Mouse (Mus musculus): ENCODE measurements around the gene Serpina1f. TPM values are rescaled to one million over a fixed set of nuclear protein-coding genes. Genes with fewer than 3 reads are reported as not detected.
"Not testable (repeated sequence)": the region's sequence is repeated elsewhere in the genome, so short reads cannot be mapped to it uniquely, and the experiment has no call there.

Serpina1f gene
- polyA plus RNA-seq, 1 experiment from 2014 or later: not detected

GRCm38 (mm10) chr12:103673179-103673578 lies 22.1 kb downstream of the Serpina1f start:
- WGBS: 86% methylated on average over 2 of the region's 2 CpGs
- Histone ChIP-seq H3K4me1 (ENCODE audit: control insufficient read depth, insufficient read depth, low read length) (no peaks in the 10 kb centered on the region), H3K27me3 (ENCODE audit: control insufficient read depth, insufficient read depth, low read length) (no peaks in the 10 kb centered on the region), H3K4me3 (replicated peaks; ENCODE audit: low read depth, low read length) (no peak overlapping the region), H3K4me2 (ENCODE audit: low read length) (no peak overlapping the region), H3K9me3 (ENCODE audit: control insufficient read depth, low read length) (no peaks in the 10 kb centered on the region), H3K27ac (replicated peaks; ENCODE audit: low read depth, low read length) (no peak overlapping the region), H3K9ac (replicated peaks; ENCODE audit: low read length) (no peak overlapping the region), H3K36me3 (ENCODE audit: control insufficient read depth, insufficient read depth, low read length) (no peaks in the 10 kb centered on the region)
- DNase-seq: no peak
- ATAC-seq (ENCODE audit: low FRiP score, low TSS enrichment): no peak

GRCm38 (mm10) chr12:103671483-103671882 lies 23.8 kb downstream of the Serpina1f start:
- Histone ChIP-seq H3K9ac (replicated peaks; ENCODE audit: low read length) (no peak overlapping the region), H3K36me3 (ENCODE audit: control insufficient read depth, insufficient read depth, low read length) (no peaks in the 10 kb centered on the region), H3K27me3 (ENCODE audit: control insufficient read depth, insufficient read depth, low read length) (no peaks in the 10 kb centered on the region), H3K4me2 (ENCODE audit: low read length) (no peak overlapping the region), H3K9me3 (ENCODE audit: control insufficient read depth, low read length) (0 out of 2 replicates have a peak, but pooled peaks cover 3% of the 10 kb centered on the region), H3K4me3 (replicated peaks; ENCODE audit: low read depth, low read length) (no peak overlapping the region), H3K4me1 (ENCODE audit: control insufficient read depth, insufficient read depth, low read length) (no peaks in the 10 kb centered on the region), H3K27ac (replicated peaks; ENCODE audit: low read depth, low read length) (no peak overlapping the region)
- ATAC-seq (ENCODE audit: low FRiP score, low TSS enrichment) (no peak), DNase-seq (no peak)
- 78% methylated on average over 3 of the region's 3 CpGs for WGBS

- Histone ChIP-seq H3K4me1 (ENCODE audit: control insufficient read depth, insufficient read depth, low read length) (no peaks in the 10 kb centered on the region), H3K4me2 (ENCODE audit: low read length) (no peak overlapping the region), H3K9me3 (ENCODE audit: control insufficient read depth, low read length) (0 out of 2 replicates have a peak, but pooled peaks cover 3% of the 10 kb centered on the region), H3K27ac (replicated peaks; ENCODE audit: low read depth, low read length) (no peak overlapping the region), H3K9ac (replicated peaks; ENCODE audit: low read length) (no peak overlapping the region), H3K27me3 (ENCODE audit: control insufficient read depth, insufficient read depth, low read length) (no peaks in the 10 kb centered on the region), H3K36me3 (ENCODE audit: control insufficient read depth, insufficient read depth, low read length) (no peaks in the 10 kb centered on the region), H3K4me3 (replicated peaks; ENCODE audit: low read depth, low read length) (no peak overlapping the region)
- DNase-seq (no peak), ATAC-seq (ENCODE audit: low FRiP score, low TSS enrichment) (no peak)
- WGBS: 69% methylated on average over 2 of the region's 2 CpGs
These were observed 24.4 kb downstream of the Serpina1f start for GRCm38 (mm10) chr12:103670964-103671363.

GRCm38 (mm10) chr12:103670344-103670743 lies 25.0 kb downstream of the Serpina1f start:
- H3K9me3 ChIP-seq (ENCODE audit: control insufficient read depth, low read length): 0 out of 2 replicates have a peak, but pooled peaks cover 3% of the 10 kb centered on the region
- H3K27ac ChIP-seq (replicated peaks; ENCODE audit: low read depth, low read length): no peak overlapping the region
- no peak overlapping the region for H3K9ac ChIP-seq (replicated peaks; ENCODE audit: low read length)
- H3K4me2 ChIP-seq (ENCODE audit: low read length): no peak overlapping the region
- H3K4me1 ChIP-seq (ENCODE audit: control insufficient read depth, insufficient read depth, low read length): no peaks in the 10 kb centered on the region
- WGBS: 89% methylated on average over 5 of the region's 5 CpGs
- H3K4me3 ChIP-seq (replicated peaks; ENCODE audit: low read depth, low read length): no peak overlapping the region
- H3K27me3 ChIP-seq (ENCODE audit: control insufficient read depth, insufficient read depth, low read length): no peaks in the 10 kb centered on the region
- no peaks in the 10 kb centered on the region for H3K36me3 ChIP-seq (ENCODE audit: control insufficient read depth, insufficient read depth, low read length)
- ATAC-seq (ENCODE audit: low FRiP score, low TSS enrichment) (no peak), DNase-seq (peak; percentile 2)

- no peak overlapping the region for H3K4me2 ChIP-seq (ENCODE audit: low read length)
- H3K27ac ChIP-seq (replicated peaks; ENCODE audit: low read depth, low read length): no peak overlapping the region
- 0 out of 2 replicates have a peak, but pooled peaks cover 3% of the 10 kb centered on the region for H3K9me3 ChIP-seq (ENCODE audit: control insufficient read depth, low read length)
- no peaks in the 10 kb centered on the region for H3K27me3 ChIP-seq (ENCODE audit: control insufficient read depth, insufficient read depth, low read length)
- H3K4me3 ChIP-seq (replicated peaks; ENCODE audit: low read depth, low read length): no peak overlapping the region
- no peaks in the 10 kb centered on the region for H3K4me1 ChIP-seq (ENCODE audit: control insufficient read depth, insufficient read depth, low read length)
- H3K9ac ChIP-seq (replicated peaks; ENCODE audit: low read length): no peak overlapping the region
- WGBS: 95% methylated on average over 3 of the region's 3 CpGs
- no peak for DNase-seq
- H3K36me3 ChIP-seq (ENCODE audit: control insufficient read depth, insufficient read depth, low read length): no peaks in the 10 kb centered on the region
- ATAC-seq (ENCODE audit: low FRiP score, low TSS enrichment): no peak
These were observed 30.0 kb downstream of the Serpina1f start for GRCm38 (mm10) chr12:103665286-103665685.

GRCm38 (mm10) chr12:103662053-103662452 lies 33.3 kb downstream of the Serpina1f start:
- not testable (repeated sequence) for H3K4me3 ChIP-seq (replicated peaks; ENCODE audit: low read depth, low read length); H3K36me3 ChIP-seq (ENCODE audit: control insufficient read depth, insufficient read depth, low read length); H3K9me3 ChIP-seq (ENCODE audit: control insufficient read depth, low read length); H3K27ac ChIP-seq (replicated peaks; ENCODE audit: low read depth, low read length); H3K4me1 ChIP-seq (ENCODE audit: control insufficient read depth, insufficient read depth, low read length); H3K27me3 ChIP-seq (ENCODE audit: control insufficient read depth, insufficient read depth, low read length); H3K9ac ChIP-seq (replicated peaks; ENCODE audit: low read length); DNase-seq; H3K4me2 ChIP-seq (ENCODE audit: low read length); ATAC-seq (ENCODE audit: low FRiP score, low TSS enrichment)

- H3K4me1 ChIP-seq (ENCODE audit: control insufficient read depth, insufficient read depth, low read length): no peaks in the 10 kb centered on the region
- no peak overlapping the region for H3K27ac ChIP-seq (replicated peaks; ENCODE audit: low read depth, low read length)
- H3K4me2 ChIP-seq (ENCODE audit: low read length): no peak overlapping the region
- no peaks in the 10 kb centered on the region for H3K9me3 ChIP-seq (ENCODE audit: control insufficient read depth, low read length)
- DNase-seq (no peak), ATAC-seq (ENCODE audit: low FRiP score, low TSS enrichment) (no peak)
- no peak overlapping the region for H3K9ac ChIP-seq (replicated peaks; ENCODE audit: low read length)
- WGBS: 83% methylated on average over 5 of the region's 5 CpGs
- no peaks in the 10 kb centered on the region for H3K36me3 ChIP-seq (ENCODE audit: control insufficient read depth, insufficient read depth, low read length)
- H3K27me3 ChIP-seq (ENCODE audit: control insufficient read depth, insufficient read depth, low read length): no peaks in the 10 kb centered on the region
- no peak overlapping the region for H3K4me3 ChIP-seq (replicated peaks; ENCODE audit: low read depth, low read length)
These were observed 35.3 kb downstream of the Serpina1f start for GRCm38 (mm10) chr12:103660076-103660475.

- no peaks in the 10 kb centered on the region for H3K36me3 ChIP-seq (ENCODE audit: control insufficient read depth, insufficient read depth, low read length)
- H3K27ac ChIP-seq (replicated peaks; ENCODE audit: low read depth, low read length): no peak overlapping the region
- no peak for DNase-seq
- H3K9ac ChIP-seq (replicated peaks; ENCODE audit: low read length): no peak overlapping the region
- H3K4me3 ChIP-seq (replicated peaks; ENCODE audit: low read depth, low read length): no peak overlapping the region
- 79% methylated on average over 2 of the region's 2 CpGs for WGBS
- ATAC-seq (ENCODE audit: low FRiP score, low TSS enrichment): no peak
- no peaks in the 10 kb centered on the region for H3K27me3 ChIP-seq (ENCODE audit: control insufficient read depth, insufficient read depth, low read length)
- H3K9me3 ChIP-seq (ENCODE audit: control insufficient read depth, low read length): no peaks in the 10 kb centered on the region
- no peaks in the 10 kb centered on the region for H3K4me1 ChIP-seq (ENCODE audit: control insufficient read depth, insufficient read depth, low read length)
- H3K4me2 ChIP-seq (ENCODE audit: low read length): no peak overlapping the region
These were observed 36.2 kb downstream of the Serpina1f start for GRCm38 (mm10) chr12:103659171-103659570.

GRCm38 (mm10) chr12:103657991-103658390 lies 37.3 kb downstream of the Serpina1f start:
- Histone ChIP-seq H3K27ac (replicated peaks; ENCODE audit: low read depth, low read length) (no peak overlapping the region), H3K36me3 (ENCODE audit: control insufficient read depth, insufficient read depth, low read length) (no peaks in the 10 kb centered on the region), H3K9ac (replicated peaks; ENCODE audit: low read length) (no peak overlapping the region), H3K4me3 (replicated peaks; ENCODE audit: low read depth, low read length) (no peak overlapping the region), H3K27me3 (ENCODE audit: control insufficient read depth, insufficient read depth, low read length) (no peaks in the 10 kb centered on the region), H3K4me2 (ENCODE audit: low read length) (no peak overlapping the region), H3K4me1 (ENCODE audit: control insufficient read depth, insufficient read depth, low read length) (no peaks in the 10 kb centered on the region), H3K9me3 (ENCODE audit: control insufficient read depth, low read length) (no peaks in the 10 kb centered on the region)
- DNase-seq: no peak
- WGBS: 83% methylated on average over 10 of the region's 10 CpGs
- ATAC-seq (ENCODE audit: low FRiP score, low TSS enrichment): 0 out of 2 replicates have a peak, but pooled peaks have one; percentile 32

Measured in midbrain, embryonic 14.5 days (tissue).